Mouse (Mus musculus) ES-Bruce4 (cell line): ENCODE data around the gene 4921517D22Rik. TPM values are rescaled to one million over a fixed set of nuclear protein-coding genes. Genes with fewer than 3 reads are reported as not detected.

Experiments used
- H3K27ac ChIP-seq: 2 replicates; pipeline ENCODE4 v1.5.1; 2012; ENCODE audit warnings: low read length, inconsistent platforms; ENCODE audit not compliant: insufficient read depth
- H3K27me3 ChIP-seq: 2 replicates; pipeline ENCODE4 v1.6.1; 2012; ENCODE audit warnings: mild to moderate bottlenecking, low read length, inconsistent platforms; ENCODE audit not compliant: control insufficient read depth, poor library complexity, insufficient read depth, severe bottlenecking
- H3K36me3 ChIP-seq: 2 replicates; pipeline ENCODE4 v1.6.1; 2012; ENCODE audit warnings: inconsistent platforms, mild to moderate bottlenecking, low read length, moderate library complexity; ENCODE audit not compliant: control insufficient read depth, poor library complexity, insufficient read depth, severe bottlenecking
- H3K4me1 ChIP-seq: one replicate; pipeline ENCODE4 v1.8.1; 2011; ENCODE audit warnings: low read length; ENCODE audit not compliant: control insufficient read depth, insufficient read depth
- H3K4me3 ChIP-seq: 2 replicates; pipeline ENCODE4 v1.5.1; 2011; ENCODE audit warnings: low read depth, mild to moderate bottlenecking, low read length
- H3K9ac ChIP-seq: 2 replicates; pipeline ENCODE4 v1.6.1; 2012; ENCODE audit warnings: low read depth, mild to moderate bottlenecking, inconsistent platforms; ENCODE audit not compliant: poor library complexity, severe bottlenecking
- H3K9me3 ChIP-seq: replicated peaks from 2 replicates; pipeline ENCODE4 v1.6.1; 2012; ENCODE audit warnings: mild to moderate bottlenecking, low read length, inconsistent platforms; ENCODE audit not compliant: control insufficient read depth, poor library complexity, insufficient read depth, severe bottlenecking
- CTCF ChIP-seq: IDR thresholded peaks from one replicate; pipeline ENCODE4 v1.8.1; 2011; ENCODE audit warnings: low read depth, low read length
- EP300 ChIP-seq: IDR thresholded peaks from 2 replicates; pipeline ENCODE4 v1.6.1; 2011; ENCODE audit warnings: low read depth, low read length; ENCODE audit not compliant: insufficient read depth
- POLR2A ChIP-seq: IDR thresholded peaks from one replicate; pipeline ENCODE4 v1.8.1; 2011; ENCODE audit warnings: low read length; ENCODE audit not compliant: insufficient read depth
- polyA plus RNA-seq: library from polyadenylated mRNA; stranded (reverse); fragments of >200 nt; gene quantifications from 2 replicates; pipeline ENCODE4 v1.2.4, GENCODE M21; 2011; ENCODE audit warnings: low read depth; ENCODE audit not compliant: missing spikeins, insufficient read depth, insufficient read length

Gene 4921517D22Rik
- polyA plus RNA-seq, 1 experiment: not detected

GRCm38 (mm10) chr13:59654465-59654864 lies 39.4 kb downstream of the 4921517D22Rik start:
- peaks cover 21% of the 10 kb centered on the region for H3K4me1 ChIP-seq
- H3K36me3 ChIP-seq: no peaks in the 10 kb centered on the region
- H3K9me3 ChIP-seq: no peaks in the 10 kb centered on the region
- no peak overlapping the region for H3K4me3 ChIP-seq
- no peak overlapping the region for H3K27ac ChIP-seq
- TF ChIP-seq POLR2A (no peak), EP300 (no peak), CTCF (no peak)
- no peaks in the 10 kb centered on the region for H3K27me3 ChIP-seq
- no peak overlapping the region for H3K9ac ChIP-seq

DNA sequence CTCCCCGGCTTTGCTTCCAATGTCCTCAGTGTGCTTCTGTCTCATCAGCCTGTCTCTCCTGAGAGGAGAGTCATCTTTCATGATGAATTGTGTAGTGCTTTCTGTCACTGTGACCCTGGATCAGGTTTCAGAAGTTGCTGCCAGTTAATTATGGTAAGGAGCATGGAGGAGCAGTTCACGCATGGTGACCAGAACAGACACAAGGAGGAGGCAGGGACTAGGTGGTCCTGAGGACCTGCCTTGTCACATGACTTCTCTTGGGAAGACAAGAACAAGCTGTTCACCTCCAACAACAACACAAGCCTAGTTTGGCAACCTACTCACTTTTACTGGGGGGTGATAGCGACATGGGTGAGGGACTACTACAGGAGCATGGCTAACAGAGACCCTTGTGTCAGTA lies 40.8 kb downstream of the 4921517D22Rik start:
- H3K9me3 ChIP-seq: no peaks in the 10 kb centered on the region
- no peak for TF ChIP-seq POLR2A
- no peak for TF ChIP-seq EP300
- TF ChIP-seq CTCF: no peak
- H3K27me3 ChIP-seq: no peaks in the 10 kb centered on the region
- no peak overlapping the region for H3K27ac ChIP-seq
- H3K4me1 ChIP-seq: peaks cover 21% of the 10 kb centered on the region
- peaks cover 5% of the 10 kb centered on the region; the same call in 1 of the 2 replicates for H3K36me3 ChIP-seq
- H3K9ac ChIP-seq: no peak overlapping the region
- no peak overlapping the region for H3K4me3 ChIP-seq

- peaks cover 21% of the 10 kb centered on the region for H3K4me1 ChIP-seq
- H3K36me3 ChIP-seq: peaks cover 5% of the 10 kb centered on the region; the same call in 1 of the 2 replicates
- H3K27me3 ChIP-seq: no peaks in the 10 kb centered on the region
- TF ChIP-seq POLR2A: no peak
- no peak for TF ChIP-seq EP300
- TF ChIP-seq CTCF: no peak
- no peak overlapping the region for H3K27ac ChIP-seq
- H3K9me3 ChIP-seq: no peaks in the 10 kb centered on the region
- H3K4me3 ChIP-seq: no peak overlapping the region
- no peak overlapping the region for H3K9ac ChIP-seq
These were observed 41.3 kb downstream of the 4921517D22Rik start for GRCm38 (mm10) chr13:59652651-59653050.

- TF ChIP-seq EP300 (no peak), POLR2A (no peak), CTCF (no peak)
- Histone ChIP-seq H3K27me3 (no peaks in the 10 kb centered on the region), H3K9me3 (no peaks in the 10 kb centered on the region), H3K36me3 (peaks cover 11% of the 10 kb centered on the region), H3K9ac (no peak overlapping the region), H3K4me3 (no peak overlapping the region), H3K4me1 (peaks cover 19% of the 10 kb centered on the region), H3K27ac (no peak overlapping the region)
These were observed 44.1 kb downstream of the 4921517D22Rik start for GRCm38 (mm10) chr13:59649781-59650180.

DNA sequence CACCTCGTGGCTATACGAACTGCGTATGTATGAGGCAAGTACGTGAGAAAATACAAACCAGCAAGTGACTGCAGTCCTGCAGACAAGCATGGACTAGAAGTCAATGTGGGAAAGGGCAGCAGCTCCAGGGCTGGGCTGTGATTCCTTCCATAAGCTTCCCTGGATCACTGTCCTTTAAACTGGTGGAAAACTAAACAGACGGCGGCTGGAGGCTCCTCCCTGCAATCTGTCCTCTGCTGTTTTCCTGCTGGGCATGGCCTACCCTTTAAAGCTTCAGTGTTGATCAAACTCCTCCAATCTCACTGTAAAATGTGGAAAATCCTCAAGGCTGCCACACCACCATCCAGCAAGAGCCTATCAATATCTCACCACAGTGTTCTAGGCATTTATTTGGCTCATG lies 45.3 kb downstream of the 4921517D22Rik start:
- Histone ChIP-seq H3K4me3 (no peak overlapping the region), H3K36me3 (peaks cover 13% of the 10 kb centered on the region), H3K9ac (no peak overlapping the region), H3K9me3 (no peaks in the 10 kb centered on the region), H3K27ac (no peak overlapping the region), H3K27me3 (no peaks in the 10 kb centered on the region), H3K4me1 (peaks cover 15% of the 10 kb centered on the region)
- TF ChIP-seq CTCF (no peak), EP300 (no peak), POLR2A (no peak)

DNA sequence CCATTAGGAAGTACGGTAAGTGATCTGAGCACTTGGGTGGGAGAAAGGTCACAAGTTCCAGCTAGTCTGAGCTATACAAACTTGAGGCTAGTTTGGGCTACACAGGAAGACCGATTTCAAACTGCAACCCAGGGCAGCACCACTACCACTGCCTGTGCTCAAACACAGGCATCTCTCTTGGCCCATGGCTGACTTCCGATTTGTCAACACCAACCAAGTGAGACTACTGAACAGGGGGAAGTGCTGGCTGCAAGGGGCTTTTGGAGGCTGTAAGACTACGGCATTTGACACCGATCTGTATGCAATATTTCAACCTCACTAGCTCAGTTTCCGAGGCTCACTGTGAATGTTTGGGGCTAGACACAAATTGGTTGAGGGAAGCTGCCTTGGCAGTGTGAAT lies 46.4 kb downstream of the 4921517D22Rik start:
- Histone ChIP-seq H3K4me1 (peaks cover 13% of the 10 kb centered on the region), H3K27me3 (no peaks in the 10 kb centered on the region), H3K36me3 (peaks cover 20% of the 10 kb centered on the region), H3K9ac (no peak overlapping the region), H3K4me3 (no peak overlapping the region), H3K27ac (peak overlapping the region; percentile 79), H3K9me3 (no peaks in the 10 kb centered on the region)
- no peak for TF ChIP-seq EP300
- no peak for TF ChIP-seq POLR2A
- no peak for TF ChIP-seq CTCF
